Mouse (Mus musculus) CD4-positive helper T cell, adult 2 months (primary cell): ENCODE measurements at regions not wholly inside any gene's neighbourhood (a gene's known extent, or its start where the extent isn't known, plus 50 kb on each side); places are given as distances from the start of the nearest gene placed in this dataset.

Experiments used
- DNase-seq: peaks from one replicate; pipeline ENCODE4 v3.0.0-alpha.2; 2012; ENCODE audit warnings: low read depth, missing footprints, low spot score

- no peak for DNase-seq
Observed at GRCm38 (mm10) chr13:31400401-31400800, 155.5 kb upstream of the Foxq1 start.

- no peak for DNase-seq
Observed at GRCm38 (mm10) chr13:31405312-31405711, 150.6 kb upstream of the Foxq1 start.

- no peak for DNase-seq
Observed at GRCm38 (mm10) chr13:31408439-31409122, 147.4 kb upstream of the Foxq1 start.

- DNase-seq = no peak
Observed at GRCm38 (mm10) chr13:31409123-31409513, 146.8 kb upstream of the Foxq1 start.

- no peak for DNase-seq
Observed at GRCm38 (mm10) chr13:31421556-31421955, 134.4 kb upstream of the Foxq1 start.

GRCm38 (mm10) chr13:31423599-31423998, 132.3 kb upstream of the Foxq1 start:
- no peak for DNase-seq

- DNase-seq = no peak
Observed at GRCm38 (mm10) chr13:31425825-31426500, 130.0 kb upstream of the Foxq1 start.

GRCm38 (mm10) chr13:31436434-31436833, 119.5 kb upstream of the Foxq1 start:
- no peak for DNase-seq

GRCm38 (mm10) chr13:31439761-31440627, 115.9 kb upstream of the Foxq1 start:
- DNase-seq = no peak

GRCm38 (mm10) chr13:31458883-31459282, 97.1 kb upstream of the Foxq1 start:
- no peak for DNase-seq

- no peak for DNase-seq
Observed at GRCm38 (mm10) chr13:31465141-31465540, 90.8 kb upstream of the Foxq1 start.

GRCm38 (mm10) chr13:31465711-31466110, 90.2 kb upstream of the Foxq1 start:
- no peak for DNase-seq

GRCm38 (mm10) chr13:31468131-31468530, 87.8 kb upstream of the Foxq1 start:
- DNase-seq = no peak

GRCm38 (mm10) chr13:31468983-31469382, 87.0 kb upstream of the Foxq1 start:
- DNase-seq = no peak

- DNase-seq = no peak
Observed at GRCm38 (mm10) chr13:31472366-31472765, 83.6 kb upstream of the Foxq1 start.

- DNase-seq = no peak
Observed at GRCm38 (mm10) chr13:31472804-31473203, 83.1 kb upstream of the Foxq1 start.

GRCm38 (mm10) chr13:31473275-31473674, 82.7 kb upstream of the Foxq1 start:
- no peak for DNase-seq

- no peak for DNase-seq
Observed at GRCm38 (mm10) chr13:31475845-31476244, 80.1 kb upstream of the Foxq1 start.

GRCm38 (mm10) chr13:31477171-31477867, 78.6 kb upstream of the Foxq1 start:
- DNase-seq = no peak

- no peak for DNase-seq
Observed at GRCm38 (mm10) chr13:31481105-31481844, 74.7 kb upstream of the Foxq1 start.

- no peak for DNase-seq
Observed at GRCm38 (mm10) chr13:31486373-31486772, 69.6 kb upstream of the Foxq1 start.
